Mouse (Mus musculus) intestine, postnatal 0 days (tissue): Measurements from ENCODE around the gene Wnt2b. TPM values are rescaled to one million over a fixed set of nuclear protein-coding genes. Genes with fewer than 3 reads are reported as not detected.

Experiments used
- ATAC-seq: fragments of 200-750 bp; cut with Nextera tagmentation; 2 replicates; pipeline ENCODE4 v1.8.0; 2017; ENCODE audit warnings: mild to moderate bottlenecking, moderate TSS enrichment, moderate library complexity
- H3K27ac ChIP-seq: fragments of 300-500 bp; sonication (generic); 2 replicates; pipeline ENCODE4 v1.5.1; 2014; ENCODE audit warnings: mild to moderate bottlenecking, low read depth, low read length, moderate library complexity
- H3K27me3 ChIP-seq: fragments of 300-500 bp; sonication (generic); replicated peaks from 2 replicates; pipeline ENCODE4 v1.6.1; 2014; ENCODE audit warnings: low read length, mixed read lengths; ENCODE audit not compliant: control insufficient read depth, insufficient read depth
- H3K36me3 ChIP-seq: fragments of 300-500 bp; sonication (generic); 2 replicates; pipeline ENCODE4 v1.6.1; 2014; ENCODE audit warnings: mild to moderate bottlenecking, moderate library complexity; ENCODE audit not compliant: control insufficient read depth, insufficient read depth
- H3K4me1 ChIP-seq: fragments of 300-500 bp; sonication (generic); replicated peaks from 2 replicates; pipeline ENCODE4 v1.6.1; 2014; ENCODE audit warnings: antibody characterized with exemption, low read length, mixed read lengths; ENCODE audit not compliant: control insufficient read depth, insufficient read depth
- H3K4me2 ChIP-seq: fragments of 300-500 bp; sonication (generic); replicated peaks from 2 replicates; pipeline ENCODE4 v1.6.1; 2014; ENCODE audit warnings: low read depth, mild to moderate bottlenecking, moderate library complexity
- H3K4me3 ChIP-seq: fragments of 300-500 bp; sonication (generic); 2 replicates; pipeline ENCODE4 v1.5.1; 2014; ENCODE audit warnings: low read depth, low read length
- H3K9ac ChIP-seq: fragments of 300-500 bp; sonication (generic); 2 replicates; pipeline ENCODE4 v1.6.1; 2014; ENCODE audit warnings: mild to moderate bottlenecking, low read depth, low read length
- H3K9me3 ChIP-seq: fragments of 300-500 bp; sonication (generic); 2 replicates; pipeline ENCODE4 v1.6.1; 2016; ENCODE audit warnings: mixed run types; ENCODE audit not compliant: control insufficient read depth
- CTCF ChIP-seq: sonication (generic); IDR thresholded peaks from 2 replicates; pipeline ENCODE4 v1.5.1; 2016; ENCODE audit warnings: low read depth, mild to moderate bottlenecking, control low read depth, antibody characterized with exemption, moderate library complexity
- WGBS: fragments of 180-500 bp; shearing (Covaris S2); extraction: QIAGEN DNeasy Blood & Tissue Kit; methylation state at CpG from one replicate; pipeline ENCODE4 v1.1.7; 2014; 5-methylcytosine and 5-hydroxymethylcytosine counted together
- polyA plus RNA-seq: library from polyadenylated mRNA; unstranded; fragments of >200 nt; fragmentation: Nextera tagmentation; extraction: Ambion mirVana; gene quantifications from 2 replicates; pipeline ENCODE4 v1.2.1, GENCODE M21; 2015

Gene Wnt2b
- polyA plus RNA-seq, 1 experiment from 2014 or later: 1.2 TPM

DNA sequence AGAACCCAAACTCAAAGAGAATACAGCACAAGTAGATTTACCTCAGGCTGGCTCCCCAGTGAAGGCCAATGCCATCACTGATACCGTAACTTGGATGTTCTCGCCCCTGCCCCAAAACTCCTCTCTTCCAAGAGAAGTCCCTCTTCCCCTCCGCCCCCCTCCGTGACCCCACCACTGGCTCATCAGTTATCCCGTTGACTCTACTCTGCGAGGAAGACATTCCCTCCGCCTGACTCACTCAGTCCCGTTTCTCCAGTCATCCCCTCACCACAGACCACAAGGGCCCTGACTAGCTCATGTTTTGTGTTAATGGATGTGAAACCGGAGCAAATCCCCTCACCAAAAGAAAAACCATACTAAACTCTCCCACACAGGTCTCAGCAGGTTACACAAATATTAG lies 16.8 kb downstream of the Wnt2b start:
- Histone ChIP-seq H3K4me3 (no peak overlapping the region), H3K27me3 (no peaks in the 10 kb centered on the region), H3K9me3 (no peaks in the 10 kb centered on the region), H3K4me2 (no peak overlapping the region), H3K4me1 (no peaks in the 10 kb centered on the region), H3K9ac (no peak overlapping the region), H3K36me3 (peaks cover 25% of the 10 kb centered on the region), H3K27ac (no peak overlapping the region)
- TF ChIP-seq CTCF: no peak
- WGBS: 70% methylated on average over 9 of the region's 9 CpGs
- ATAC-seq: no peak

DNA sequence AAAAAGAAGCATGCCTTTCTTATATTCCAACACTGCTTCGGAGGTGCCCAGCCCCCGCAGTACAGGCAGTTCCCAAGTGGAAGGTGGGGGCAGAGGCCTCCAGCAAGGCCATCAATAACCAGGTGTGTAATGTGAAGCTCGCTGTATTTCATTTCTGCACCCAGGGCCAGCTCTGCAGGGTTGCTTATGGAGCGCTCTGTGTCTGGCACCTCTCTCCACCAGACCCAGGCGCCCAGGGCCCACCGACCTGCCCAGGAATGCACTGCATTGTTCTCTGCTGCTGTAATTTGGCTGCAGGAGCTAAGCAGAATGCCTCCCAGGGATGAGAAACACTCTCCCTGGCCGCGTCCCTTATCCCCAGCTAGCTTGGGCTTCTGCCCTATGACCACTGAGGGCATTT lies 18.4 kb downstream of the Wnt2b start:
- Histone ChIP-seq H3K9ac (no peak overlapping the region), H3K4me3 (no peak overlapping the region), H3K9me3 (no peaks in the 10 kb centered on the region), H3K36me3 (peaks cover 21% of the 10 kb centered on the region), H3K27me3 (no peaks in the 10 kb centered on the region), H3K4me2 (no peak overlapping the region), H3K27ac (no peak overlapping the region), H3K4me1 (no peaks in the 10 kb centered on the region)
- ATAC-seq: no peak
- 60% methylated on average over 8 of the region's 8 CpGs for WGBS
- no peak for TF ChIP-seq CTCF

DNA sequence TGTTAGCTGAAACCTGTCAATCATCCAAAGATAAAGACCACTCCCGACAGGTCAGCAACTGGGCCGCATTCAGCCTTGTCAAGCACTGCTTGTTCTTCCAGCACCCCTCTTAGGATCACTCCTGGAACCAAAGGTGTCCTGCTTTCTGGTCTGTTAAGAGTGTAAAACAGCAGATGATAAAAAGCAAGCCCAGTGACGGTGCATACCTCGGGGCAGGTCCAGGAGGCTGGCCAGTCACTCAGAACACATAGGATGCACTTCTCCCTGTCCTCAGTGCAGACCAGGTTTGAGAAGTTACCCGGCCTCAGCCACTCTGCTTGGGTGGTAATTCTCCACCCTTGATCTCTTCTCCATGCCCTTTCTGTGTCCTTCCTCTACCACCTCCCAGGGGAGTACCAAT lies 19.0 kb downstream of the Wnt2b start:
- Histone ChIP-seq H3K27ac (no peak overlapping the region), H3K9me3 (no peaks in the 10 kb centered on the region), H3K4me3 (no peak overlapping the region), H3K4me1 (no peaks in the 10 kb centered on the region), H3K9ac (no peak overlapping the region), H3K36me3 (peaks cover 17% of the 10 kb centered on the region), H3K27me3 (no peaks in the 10 kb centered on the region), H3K4me2 (no peak overlapping the region)
- WGBS: 66% methylated on average over 5 of the region's 5 CpGs
- TF ChIP-seq CTCF: no peak
- ATAC-seq: no peak

DNA sequence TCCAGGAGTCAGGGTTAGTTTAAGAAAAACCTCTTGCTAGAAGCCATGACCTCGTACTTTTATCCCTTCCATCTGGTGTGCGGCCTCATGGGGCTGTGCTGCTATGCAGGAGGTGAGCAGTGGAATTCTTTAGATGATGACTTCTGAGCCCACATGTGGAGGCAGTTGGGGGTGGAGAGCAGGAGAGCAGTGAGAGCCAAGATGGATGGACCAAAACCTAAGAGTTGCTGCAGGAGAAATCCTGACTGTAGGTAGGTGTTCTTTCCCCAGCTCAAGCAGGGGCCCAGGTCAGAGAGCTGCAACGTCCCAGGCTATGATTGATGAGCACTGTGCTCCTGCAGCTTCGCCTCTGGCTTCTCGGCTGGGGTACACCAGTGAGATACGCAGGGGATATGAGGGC lies 21.0 kb downstream of the Wnt2b start:
- Histone ChIP-seq H3K27me3 (no peaks in the 10 kb centered on the region), H3K9me3 (no peaks in the 10 kb centered on the region), H3K4me3 (no peak overlapping the region), H3K27ac (no peak overlapping the region), H3K9ac (no peak overlapping the region), H3K4me2 (no peak overlapping the region), H3K36me3 (no peaks in the 10 kb centered on the region; the same call in 1 of the 2 replicates), H3K4me1 (no peaks in the 10 kb centered on the region)
- TF ChIP-seq CTCF: no peak
- 71% methylated on average over 6 of the region's 6 CpGs for WGBS
- no peak for ATAC-seq

DNA sequence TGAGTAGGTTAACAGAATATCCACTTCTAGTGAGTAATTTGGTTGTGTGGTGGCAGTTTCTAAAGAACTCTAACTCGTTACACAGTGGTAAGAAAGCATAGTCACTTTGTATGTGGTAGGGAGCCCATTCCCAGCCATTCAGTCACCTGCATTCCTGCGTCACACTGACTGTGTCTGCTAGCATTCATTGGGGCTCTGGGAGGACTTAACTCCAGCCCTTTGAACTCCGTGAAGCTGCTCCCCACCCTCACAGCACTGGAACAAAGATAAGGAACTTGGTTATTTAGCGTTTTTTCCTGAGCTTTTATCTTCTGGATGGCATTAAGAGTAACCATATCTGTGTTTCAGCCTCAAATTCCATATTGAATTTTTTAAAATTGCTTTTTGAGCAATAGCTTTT lies 23.4 kb downstream of the Wnt2b start:
- Histone ChIP-seq H3K4me1 (no peaks in the 10 kb centered on the region), H3K27me3 (no peaks in the 10 kb centered on the region), H3K4me3 (no peak overlapping the region), H3K36me3 (peaks cover 5% of the 10 kb centered on the region; the same call in 1 of the 2 replicates), H3K27ac (peak overlapping the region; percentile 51), H3K9me3 (no peaks in the 10 kb centered on the region), H3K9ac (no peak overlapping the region), H3K4me2 (peak overlapping the region; percentile 30)
- WGBS: 35% methylated on average over 4 of the region's 4 CpGs
- peak; percentile 84 for ATAC-seq
- TF ChIP-seq CTCF: no peak

DNA sequence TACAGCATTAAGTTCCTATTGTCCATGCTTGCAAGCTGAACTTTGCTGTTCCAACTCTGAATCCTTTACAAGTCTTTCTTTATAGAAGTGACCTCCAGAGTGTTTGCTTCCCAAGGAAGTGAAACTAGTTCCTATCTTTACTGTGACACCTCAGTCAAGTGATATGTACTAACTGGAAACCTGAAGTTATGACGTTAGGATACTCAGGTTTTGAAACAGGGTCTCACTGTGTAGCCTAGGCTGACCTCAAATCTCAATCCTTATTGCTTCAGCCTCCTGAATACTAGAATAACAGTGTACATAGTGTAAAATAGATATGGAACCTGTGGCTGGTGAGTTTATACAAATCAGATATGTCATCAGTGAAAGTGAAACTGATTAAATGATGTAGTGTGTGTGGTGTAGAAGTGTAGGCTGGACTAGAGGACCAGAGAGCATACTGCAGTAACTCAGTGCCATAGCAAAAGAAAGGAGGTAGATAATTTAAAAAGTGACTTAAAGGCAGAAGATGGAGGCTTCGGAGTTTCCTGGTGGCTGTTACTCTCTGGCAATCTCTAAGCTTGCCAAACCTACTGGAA lies 23.9 kb downstream of the Wnt2b start:
- H3K4me2 ChIP-seq: peak overlapping the region; percentile 30
- whole genome bisulfite sequencing: 66% methylated on average over 2 of the region's 2 CpGs
- ATAC-seq: peak; percentile 74; the same call in 1 of the 2 replicates

More for the DNA sequence above, 23.9 kb downstream of the Wnt2b start:
- H3K36me3 ChIP-seq: peaks cover 5% of the 10 kb centered on the region; the same call in 1 of the 2 replicates
- no peaks in the 10 kb centered on the region for H3K4me1 ChIP-seq
- no peak overlapping the region for H3K4me3 ChIP-seq
- no peaks in the 10 kb centered on the region for H3K9me3 ChIP-seq
- no peak for TF ChIP-seq CTCF
- peak overlapping the region; percentile 51 for H3K27ac ChIP-seq
- H3K27me3 ChIP-seq: no peaks in the 10 kb centered on the region
- H3K9ac ChIP-seq: no peak overlapping the region
